Mouse (Mus musculus) ES-E14 (cell line): ENCODE measurements at regions not wholly inside any gene's neighbourhood (a gene's known extent, or its start where the extent isn't known, plus 50 kb on each side); places are given as distances from the start of the nearest gene placed in this dataset.

Experiments
- DNase-seq: peaks from one replicate; pipeline ENCODE4 v3.0.0-alpha.2; 2013; ENCODE audit warnings: low read depth, low spot score
- H3K27ac ChIP-seq: 2 replicates; pipeline ENCODE4 v1.5.1; 2012; ENCODE audit warnings: low read depth, mild to moderate bottlenecking, low read length, moderate library complexity, mixed read lengths; ENCODE audit not compliant: poor library complexity, insufficient read depth, severe bottlenecking
- H3K36me3 ChIP-seq: 2 replicates; pipeline ENCODE4 v1.6.1; 2012; ENCODE audit warnings: mild to moderate bottlenecking, low read length, moderate library complexity, mixed read lengths; ENCODE audit not compliant: control insufficient read depth, poor library complexity, insufficient read depth, severe bottlenecking
- H3K4me1 ChIP-seq, 2 experiments: fragments of 150-350 bp in 1 of 2; sonication (generic) in 1 of 2; 2 replicates each; pipeline ENCODE4 v1.6.1; 2012; ENCODE audit warnings: low read length in 2 of 2, mild to moderate bottlenecking in 1 of 2, mixed read lengths in 1 of 2; ENCODE audit not compliant: control insufficient read depth in 2 of 2, insufficient read depth in 2 of 2, poor library complexity in 1 of 2
- H3K4me3 ChIP-seq, 2 experiments: fragments of 150-350 bp in 1 of 2; sonication (generic) in 1 of 2; 2 replicates each; pipeline ENCODE4 v1.5.1; 2012; ENCODE audit warnings: low read length in 2 of 2, low read depth in 1 of 2, mild to moderate bottlenecking in 1 of 2, mixed read lengths in 1 of 2; ENCODE audit not compliant: insufficient read depth in 1 of 2, poor library complexity in 1 of 2, severe bottlenecking in 1 of 2
- H3K9ac ChIP-seq: 2 replicates; pipeline ENCODE4 v1.6.1; 2012; ENCODE audit warnings: low read depth, mild to moderate bottlenecking, low read length, mixed read lengths; ENCODE audit not compliant: poor library complexity, insufficient read depth, severe bottlenecking
- H3K9me3 ChIP-seq: fragments of 150-350 bp; sonication (generic); 2 replicates; pipeline ENCODE4 v1.6.1; 2012; ENCODE audit warnings: low read depth, mild to moderate bottlenecking, low read length; ENCODE audit not compliant: control insufficient read depth, insufficient read depth
- CHD2 ChIP-seq: IDR thresholded peaks from 2 replicates; pipeline ENCODE4 v1.6.1; 2014; ENCODE audit warnings: mild to moderate bottlenecking, low read depth, low read length, inconsistent platforms
- HCFC1 ChIP-seq: IDR thresholded peaks from 2 replicates; pipeline ENCODE4 v1.6.1; 2012; ENCODE audit warnings: low read length, inconsistent platforms, borderline replicate concordance; ENCODE audit not compliant: insufficient read depth
- MAFK ChIP-seq: IDR thresholded peaks from 2 replicates; pipeline ENCODE4 v1.6.1; 2014; ENCODE audit warnings: mild to moderate bottlenecking, low read depth, low read length, inconsistent platforms; ENCODE audit not compliant: insufficient read depth
- ZC3H11A ChIP-seq: IDR thresholded peaks from 2 replicates; pipeline ENCODE4 v1.6.1; 2012; ENCODE audit warnings: low read depth, mild to moderate bottlenecking, inconsistent platforms, low read length, borderline replicate concordance
- ZNF384 ChIP-seq: IDR thresholded peaks from 2 replicates; pipeline ENCODE4 v1.6.1; 2012; ENCODE audit warnings: low read depth, low read length, inconsistent platforms
- in situ Hi-C, 2 experiments: fragments of 600-800 bp; cut with MboI; formaldehyde crosslinking; loops; one replicate each; pipeline ENCODE4 v1.15.1; 2025; ENCODE audit warnings: low sequenced_read_pairs in 2 of 2, inconsistent platforms in 1 of 2; ENCODE audit not compliant: unreplicated experiment in 2 of 2

DNA sequence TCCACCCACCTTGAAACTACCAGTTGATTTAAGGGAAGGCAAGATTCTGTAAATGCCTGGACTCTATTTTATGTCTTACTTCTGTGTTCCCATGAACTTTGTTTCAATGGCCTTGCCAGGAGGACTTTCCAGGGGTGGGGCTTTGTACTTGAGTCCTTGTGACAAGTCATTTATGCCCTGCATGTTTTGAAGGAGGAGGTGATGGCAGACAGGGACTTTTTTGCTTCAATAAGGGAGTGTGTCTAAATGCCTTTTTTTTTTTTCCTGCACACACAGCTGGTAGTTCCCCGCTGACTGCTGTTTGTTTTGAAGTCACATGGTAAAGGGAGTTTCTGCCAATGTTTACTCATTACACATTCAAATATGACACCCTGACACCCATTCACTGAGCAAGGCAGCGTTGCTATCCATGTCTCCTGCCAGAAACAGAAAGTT is 74.1 kb downstream of the Btg1 start:
- no peak overlapping the region for H3K27ac ChIP-seq
- in situ Hi-C loops: no loop called here
- H3K4me3 ChIP-seq: no peak overlapping the region
- H3K9ac ChIP-seq: no peak overlapping the region
- DNase-seq: no peak
- no peaks in the 10 kb centered on the region for H3K4me1 ChIP-seq
- TF ChIP-seq ZC3H11A (no peak), ZNF384 (no peak), CHD2 (no peak), MAFK (no peak), HCFC1 (no peak)
- H3K9me3 ChIP-seq: no peaks in the 10 kb centered on the region
- H3K36me3 ChIP-seq: no peaks in the 10 kb centered on the region

- in situ Hi-C loops: no loop called here
- Histone ChIP-seq H3K9me3 (no peaks in the 10 kb centered on the region), H3K9ac (no peak overlapping the region), H3K36me3 (no peaks in the 10 kb centered on the region), H3K27ac (no peak overlapping the region), H3K4me3 (no peak overlapping the region), H3K4me1 (no peaks in the 10 kb centered on the region)
- TF ChIP-seq ZNF384 (no peak), HCFC1 (no peak), MAFK (no peak), CHD2 (no peak), ZC3H11A (no peak)
- DNase-seq: no peak
Measured at GRCm38 (mm10) chr10:96691319-96691870, 74.6 kb downstream of the Btg1 start.

DNA sequence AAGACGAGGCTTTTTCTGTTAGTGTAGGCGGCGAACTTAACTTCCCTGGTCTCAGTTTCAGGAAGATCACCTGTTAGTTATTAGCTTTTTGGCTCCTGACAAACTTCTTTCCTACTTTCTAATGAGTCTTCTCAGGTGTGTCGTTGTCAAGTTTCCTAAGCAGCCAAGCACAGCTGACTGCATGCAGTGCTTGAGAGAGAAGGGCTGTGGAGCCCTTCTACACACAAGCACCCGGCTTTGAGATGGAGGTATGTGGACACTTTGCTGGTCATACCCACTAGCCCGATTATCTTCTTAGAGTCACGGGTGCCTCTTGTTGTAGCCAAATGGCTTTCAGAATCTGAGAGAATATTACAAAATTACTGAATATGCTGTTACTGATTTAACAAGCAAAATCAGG is 76.0 kb downstream of the Btg1 start:
- H3K9ac ChIP-seq: no peak overlapping the region
- DNase-seq: no peak
- no peak overlapping the region for H3K4me3 ChIP-seq
- peaks cover 0 to 2% of the 10 kb centered on the region in 2 experiments; a peak in 1 of 4 replicates for H3K4me1 ChIP-seq
- no peak for TF ChIP-seq HCFC1
- no peak for TF ChIP-seq ZNF384
- TF ChIP-seq ZC3H11A: no peak
- TF ChIP-seq MAFK: no peak
- no peak for TF ChIP-seq CHD2
- H3K9me3 ChIP-seq: no peaks in the 10 kb centered on the region
- no peaks in the 10 kb centered on the region for H3K36me3 ChIP-seq
- no peak overlapping the region for H3K27ac ChIP-seq
- in situ Hi-C loops: no loop called here

DNA sequence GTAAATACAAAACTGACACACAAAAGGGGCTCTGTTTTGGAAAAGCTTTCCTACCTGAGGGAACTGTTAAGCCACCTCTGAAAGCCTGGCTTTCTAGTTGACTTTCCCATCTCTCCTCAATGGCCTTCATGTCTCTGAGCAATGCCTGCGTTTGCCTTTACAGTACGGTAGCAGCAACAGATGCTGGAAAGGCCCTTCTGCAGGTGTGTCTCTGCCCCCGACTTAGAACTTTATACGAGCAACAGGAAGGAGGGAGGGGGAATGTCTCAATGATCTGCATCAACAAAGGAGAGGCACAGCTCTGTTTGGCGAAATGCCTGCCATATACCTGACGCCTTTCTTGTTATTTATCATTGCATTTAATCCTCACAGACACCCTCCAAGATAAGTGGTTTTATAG is 77.0 kb downstream of the Btg1 start:
- Histone ChIP-seq H3K4me1 (peaks cover 0 to 4% of the 10 kb centered on the region in 2 experiments; a peak in 1 of 4 replicates), H3K36me3 (no peaks in the 10 kb centered on the region), H3K9me3 (no peaks in the 10 kb centered on the region), H3K4me3 (no peak overlapping the region), H3K9ac (no peak overlapping the region), H3K27ac (no peak overlapping the region)
- TF ChIP-seq CHD2 (no peak), ZC3H11A (no peak), ZNF384 (no peak), HCFC1 (no peak), MAFK (no peak)
- no peak for DNase-seq
- in situ Hi-C loops: no loop called here

GRCm38 (mm10) chr10:96696571-96696970 is 79.8 kb downstream of the Btg1 start:
- Histone ChIP-seq H3K9me3 (no peaks in the 10 kb centered on the region), H3K4me1 (peaks cover 0 to 4% of the 10 kb centered on the region in 2 experiments; a peak in 1 of 4 replicates), H3K36me3 (no peaks in the 10 kb centered on the region), H3K9ac (no peak overlapping the region), H3K4me3 (no peak overlapping the region), H3K27ac (no peak overlapping the region)
- TF ChIP-seq MAFK (no peak), ZNF384 (no peak), HCFC1 (no peak), ZC3H11A (no peak), CHD2 (no peak)
- no peak for DNase-seq
- in situ Hi-C loops: no loop called here
